Mouse (Mus musculus): ENCODE measurements around the gene Etnppl. TPM values are rescaled to one million over a fixed set of nuclear protein-coding genes. Genes with fewer than 3 reads are reported as not detected.

The Etnppl gene
- total and polyA plus RNA-seq, 2 experiments from 2014 or later, result not detected

DNA sequence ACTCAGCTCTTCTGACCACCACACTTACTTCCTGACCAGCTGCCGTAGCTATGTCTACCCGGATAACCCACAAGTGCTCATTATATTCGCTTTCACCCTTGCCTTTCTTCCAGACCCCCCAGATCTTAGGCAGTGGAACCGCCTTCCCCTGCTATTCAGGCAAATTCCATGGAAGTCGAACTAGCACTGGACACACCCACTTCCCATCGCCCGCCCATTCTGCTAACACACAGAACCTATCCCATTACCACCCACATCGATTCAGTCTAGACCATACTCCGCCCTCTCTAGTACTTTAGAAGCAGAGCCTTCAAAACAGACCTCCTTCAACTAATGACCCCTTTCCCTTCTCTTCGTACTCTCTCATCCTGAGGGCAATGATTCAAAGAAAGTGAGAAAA is 15.8 kb upstream of the Etnppl start:
- no peak for ATAC-seq (ENCODE audit: insufficient read depth, low read depth)
- 74% methylated on average over 10 of the region's 10 CpGs for WGBS
- Histone ChIP-seq H3K4me3 (ENCODE audit: low read depth, low read length) (no peak overlapping the region), H3K9ac (replicated peaks; ENCODE audit: low read depth, low read length) (no peak overlapping the region), H3K27me3 (ENCODE audit: control insufficient read depth, insufficient read depth, low read length) (no peaks in the 10 kb centered on the region), H3K9me3 (replicated peaks; ENCODE audit: control insufficient read depth, low read length) (no peaks in the 10 kb centered on the region), H3K27ac (ENCODE audit: low read depth) (no peak overlapping the region), H3K36me3 (replicated peaks; ENCODE audit: control insufficient read depth, insufficient read depth, low read length) (no peaks in the 10 kb centered on the region), H3K4me2 (ENCODE audit: low read depth, low read length) (no peak overlapping the region), H3K4me1 (ENCODE audit: control insufficient read depth, insufficient read depth) (no peaks in the 10 kb centered on the region)
- TF ChIP-seq EP300 (IDR thresholded peaks at IDR 0.05; ENCODE audit: low read depth), result no peak
- TF ChIP-seq CTCF (IDR thresholded peaks at IDR 0.05; ENCODE audit: low read depth), result no peak
- DNase-seq (ENCODE audit: low spot score), result no peak

DNA sequence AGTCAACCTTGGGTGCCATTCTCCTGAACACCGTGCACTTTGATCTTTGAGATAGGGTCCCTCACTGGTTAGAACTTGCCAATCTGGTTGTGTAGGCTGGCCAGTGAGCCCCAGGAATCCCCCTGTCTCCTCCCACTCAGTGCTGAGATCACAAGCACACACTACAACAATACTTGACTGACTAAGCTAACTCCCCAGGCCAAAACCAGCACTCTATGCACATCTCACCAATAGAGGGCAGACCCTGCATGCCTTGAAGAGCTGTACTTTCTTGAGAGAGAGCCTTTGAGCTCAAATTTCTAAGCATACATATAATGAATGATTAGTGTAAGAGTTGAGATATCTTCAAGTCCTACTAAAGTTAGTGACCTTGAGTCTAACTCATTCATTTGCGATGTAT is 9.3 kb upstream of the Etnppl start:
- DNase-seq (ENCODE audit: low spot score) (no peak), ATAC-seq (ENCODE audit: insufficient read depth, low read depth) (no peak)
- Histone ChIP-seq H3K27ac (ENCODE audit: low read depth) (no peak overlapping the region), H3K4me2 (ENCODE audit: low read depth, low read length) (no peak overlapping the region), H3K36me3 (replicated peaks; ENCODE audit: control insufficient read depth, insufficient read depth, low read length) (no peaks in the 10 kb centered on the region), H3K4me1 (ENCODE audit: control insufficient read depth, insufficient read depth) (no peaks in the 10 kb centered on the region), H3K9me3 (replicated peaks; ENCODE audit: control insufficient read depth, low read length) (no peaks in the 10 kb centered on the region), H3K9ac (replicated peaks; ENCODE audit: low read depth, low read length) (no peak overlapping the region), H3K27me3 (ENCODE audit: control insufficient read depth, insufficient read depth, low read length) (no peaks in the 10 kb centered on the region), H3K4me3 (ENCODE audit: low read depth, low read length) (no peak overlapping the region)
- WGBS, result 68% methylated on average over 2 of the region's 2 CpGs
- TF ChIP-seq CTCF (IDR thresholded peaks at IDR 0.05; ENCODE audit: low read depth) (peak; percentile 53), EP300 (IDR thresholded peaks at IDR 0.05; ENCODE audit: low read depth) (no peak)

DNA sequence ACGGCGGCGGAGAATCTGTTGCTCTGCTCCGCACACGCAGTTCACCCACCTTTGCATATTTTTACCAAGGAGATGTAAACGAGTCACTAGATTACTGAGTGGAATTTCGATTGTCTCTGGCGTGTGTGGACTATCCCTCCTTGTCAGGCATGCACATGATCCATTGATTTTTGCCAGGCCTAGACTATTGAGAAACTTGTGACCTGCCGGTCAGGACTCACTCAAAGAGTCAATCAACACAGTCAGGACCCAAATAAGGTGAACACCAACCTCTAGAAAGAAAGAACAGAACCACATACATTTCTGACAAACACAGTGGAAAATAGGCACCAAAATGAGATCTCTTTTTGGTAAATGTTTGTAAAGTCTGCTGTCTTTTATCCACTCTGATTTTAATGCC is 2.8 kb upstream of the Etnppl start:
- TF ChIP-seq EP300 (IDR thresholded peaks at IDR 0.05; ENCODE audit: low read depth) (no peak), CTCF (IDR thresholded peaks at IDR 0.05; ENCODE audit: low read depth) (no peak)
- Histone ChIP-seq H3K27ac (ENCODE audit: low read depth) (no peak overlapping the region), H3K36me3 (replicated peaks; ENCODE audit: control insufficient read depth, insufficient read depth, low read length) (no peaks in the 10 kb centered on the region), H3K4me3 (ENCODE audit: low read depth, low read length) (no peak overlapping the region), H3K27me3 (ENCODE audit: control insufficient read depth, insufficient read depth, low read length) (0 out of 2 replicates have a peak, but pooled peaks cover 4% of the 10 kb centered on the region), H3K4me1 (ENCODE audit: control insufficient read depth, insufficient read depth) (no peaks in the 10 kb centered on the region), H3K9ac (replicated peaks; ENCODE audit: low read depth, low read length) (no peak overlapping the region), H3K4me2 (ENCODE audit: low read depth, low read length) (no peak overlapping the region), H3K9me3 (replicated peaks; ENCODE audit: control insufficient read depth, low read length) (no peaks in the 10 kb centered on the region)
- ATAC-seq (ENCODE audit: insufficient read depth, low read depth), result no peak
- DNase-seq (ENCODE audit: low spot score), result no peak
- 66% methylated on average over 9 of the region's 9 CpGs for WGBS

DNA sequence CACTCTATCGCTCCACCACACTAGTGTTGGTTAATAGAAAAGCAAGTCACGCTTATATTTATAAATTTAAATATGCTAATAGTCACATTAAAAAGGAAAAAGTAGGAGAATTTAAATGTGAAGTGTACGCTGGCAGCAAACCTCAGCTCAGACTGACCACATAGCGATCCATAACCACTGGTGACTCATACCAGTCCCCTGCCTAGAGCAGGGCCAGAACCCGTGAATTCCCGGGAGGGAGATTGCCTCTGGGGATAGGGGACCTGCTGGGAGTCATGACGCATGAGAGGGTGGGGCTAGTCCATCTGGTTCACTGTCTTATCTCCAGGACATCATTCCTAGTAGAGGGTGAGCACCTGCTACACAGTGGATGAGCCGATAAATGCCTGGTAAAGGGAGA is 1.6 kb upstream of the Etnppl start:
- no peaks in the 10 kb centered on the region for H3K4me1 ChIP-seq (ENCODE audit: control insufficient read depth, insufficient read depth)
- no peak overlapping the region for H3K4me2 ChIP-seq (ENCODE audit: low read depth, low read length)
- no peak overlapping the region for H3K27ac ChIP-seq (ENCODE audit: low read depth)
- WGBS, result 54% methylated on average over 8 of the region's 8 CpGs
- no peaks in the 10 kb centered on the region for H3K36me3 ChIP-seq (replicated peaks; ENCODE audit: control insufficient read depth, insufficient read depth, low read length)
- no peaks in the 10 kb centered on the region for H3K9me3 ChIP-seq (replicated peaks; ENCODE audit: control insufficient read depth, low read length)
- H3K27me3 ChIP-seq (ENCODE audit: control insufficient read depth, insufficient read depth, low read length), result 0 out of 2 replicates have a peak, but pooled peaks cover 4% of the 10 kb centered on the region
- no peak overlapping the region for H3K4me3 ChIP-seq (ENCODE audit: low read depth, low read length)
- no peak for ATAC-seq (ENCODE audit: insufficient read depth, low read depth)
- no peak overlapping the region for H3K9ac ChIP-seq (replicated peaks; ENCODE audit: low read depth, low read length)
- no peak for DNase-seq (ENCODE audit: low spot score)
- TF ChIP-seq EP300 (IDR thresholded peaks at IDR 0.05; ENCODE audit: low read depth) (no peak), CTCF (IDR thresholded peaks at IDR 0.05; ENCODE audit: low read depth) (no peak)

DNA sequence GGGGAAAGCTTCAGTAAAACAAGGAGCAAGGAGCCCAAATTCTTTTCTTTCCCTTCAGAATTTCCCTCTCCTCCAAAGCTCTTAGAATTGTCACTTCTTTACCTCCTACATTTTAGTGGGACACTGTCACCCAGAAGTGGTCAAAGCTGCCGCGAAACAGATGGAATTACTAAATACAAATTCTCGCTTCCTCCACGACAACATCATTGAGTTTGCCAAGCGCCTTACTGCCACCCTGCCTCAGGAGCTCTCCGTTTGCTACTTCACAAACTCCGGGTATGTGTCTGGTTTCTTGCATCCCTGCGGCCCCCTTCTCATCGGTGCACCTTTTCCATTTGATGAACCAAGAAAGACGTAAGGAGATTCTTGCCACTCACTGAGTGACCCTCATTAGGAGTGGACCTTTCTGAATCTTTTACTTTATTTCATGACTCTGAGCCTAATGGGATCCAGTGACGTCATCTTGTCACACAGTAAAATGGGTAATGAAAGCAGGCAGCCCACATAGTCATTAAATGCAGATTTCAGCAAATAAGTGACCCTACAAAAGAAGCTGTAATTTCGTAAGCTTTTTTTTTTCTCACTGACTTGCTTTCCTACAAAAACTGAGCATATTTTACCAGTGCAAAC is 3.4 kb downstream of the Etnppl start:
- H3K4me2 ChIP-seq (ENCODE audit: low read depth, low read length), result no peak overlapping the region
- ATAC-seq (ENCODE audit: insufficient read depth, low read depth), result no peak
- 64% methylated on average over 12 of the region's 12 CpGs for WGBS

DNA sequence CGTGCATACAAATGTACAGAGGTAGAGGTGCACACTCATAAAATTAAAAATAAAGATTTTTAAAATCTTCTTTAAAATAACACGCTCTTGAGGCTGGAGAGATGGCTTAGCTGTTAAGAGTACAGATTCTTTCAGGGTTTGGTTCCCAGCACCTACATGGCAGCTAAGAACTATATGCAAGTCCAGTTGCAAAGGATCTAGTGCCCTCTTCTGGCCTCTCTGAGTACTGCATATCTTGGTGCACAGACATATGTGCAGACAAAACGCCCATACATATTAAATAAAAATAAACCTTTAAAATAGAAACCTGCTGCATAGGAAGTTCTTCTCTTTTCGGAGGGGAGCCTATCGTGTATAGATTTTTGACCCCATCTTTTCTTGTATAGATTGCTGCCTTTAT is 11.1 kb downstream of the Etnppl start:
- H3K9me3 ChIP-seq (replicated peaks; ENCODE audit: control insufficient read depth, low read length), result no peaks in the 10 kb centered on the region
- no peaks in the 10 kb centered on the region for H3K36me3 ChIP-seq (replicated peaks; ENCODE audit: control insufficient read depth, insufficient read depth, low read length)
- no peak overlapping the region for H3K27ac ChIP-seq (ENCODE audit: low read depth)
- no peak for TF ChIP-seq CTCF (IDR thresholded peaks at IDR 0.05; ENCODE audit: low read depth)
- no peak for TF ChIP-seq EP300 (IDR thresholded peaks at IDR 0.05; ENCODE audit: low read depth)
- no peak overlapping the region for H3K4me2 ChIP-seq (ENCODE audit: low read depth, low read length)
- no peak for DNase-seq (ENCODE audit: low spot score)
- no peaks in the 10 kb centered on the region for H3K27me3 ChIP-seq (ENCODE audit: control insufficient read depth, insufficient read depth, low read length)
- H3K4me3 ChIP-seq (ENCODE audit: low read depth, low read length), result no peak overlapping the region
- ATAC-seq (ENCODE audit: insufficient read depth, low read depth), result no peak
- 85% methylated on average over 5 of the region's 5 CpGs for WGBS
- no peak overlapping the region for H3K9ac ChIP-seq (replicated peaks; ENCODE audit: low read depth, low read length)
- H3K4me1 ChIP-seq (ENCODE audit: control insufficient read depth, insufficient read depth), result no peaks in the 10 kb centered on the region

More for the DNA sequence above, 3.4 kb downstream of the Etnppl start:
- TF ChIP-seq CTCF (IDR thresholded peaks at IDR 0.05; ENCODE audit: low read depth) (no peak), EP300 (IDR thresholded peaks at IDR 0.05; ENCODE audit: low read depth) (no peak)
- Histone ChIP-seq H3K27me3 (ENCODE audit: control insufficient read depth, insufficient read depth, low read length) (0 out of 2 replicates have a peak, but pooled peaks cover 4% of the 10 kb centered on the region), H3K9me3 (replicated peaks; ENCODE audit: control insufficient read depth, low read length) (no peaks in the 10 kb centered on the region), H3K4me1 (ENCODE audit: control insufficient read depth, insufficient read depth) (no peaks in the 10 kb centered on the region), H3K36me3 (replicated peaks; ENCODE audit: control insufficient read depth, insufficient read depth, low read length) (no peaks in the 10 kb centered on the region), H3K27ac (ENCODE audit: low read depth) (no peak overlapping the region), H3K9ac (replicated peaks; ENCODE audit: low read depth, low read length) (no peak overlapping the region), H3K4me3 (ENCODE audit: low read depth, low read length) (no peak overlapping the region)
- DNase-seq (ENCODE audit: low spot score), result no peak

Data from heart, postnatal 0 days (tissue).